Mouse (Mus musculus) erythroid progenitor cell, adult 5-6 weeks (primary cell): ENCODE measurements around the gene Olfr319. TPM values are rescaled to one million over a fixed set of nuclear protein-coding genes. Genes with fewer than 3 reads are reported as not detected.
"Not testable (repeated sequence)": the region's sequence is repeated elsewhere in the genome, so short reads cannot be mapped to it uniquely, and the experiment has no call there.

Source experiments
- ATAC-seq: replicated peaks from 2 replicates; pipeline ENCODE4 v1.8.0; 2016; ENCODE audit warnings: moderate number of reproducible peaks, mild to moderate bottlenecking, moderate TSS enrichment, inconsistent platforms; ENCODE audit not compliant: poor library complexity, low FRiP score, severe bottlenecking
- total RNA-seq, 2 experiments: library from RNA; stranded (forward) in 1 of 2; stranded (reverse) in 1 of 2; fragments of 150-400 nt in 1 of 2; fragments of 186-747, 209-891 nt in 1 of 2; gene quantifications; 2 replicates each; pipeline versions ENCODE4 v1.2.3 to v1.2.4; 2015 to 2017; ENCODE audit warnings: low replicate concordance in 2 of 2

Olfr319 gene
- total RNA-seq (2015; ENCODE audit: low replicate concordance) (not detected in 2 replicates), total RNA-seq (2017; ENCODE audit: low replicate concordance) (not detected in 2 replicates)

DNA sequence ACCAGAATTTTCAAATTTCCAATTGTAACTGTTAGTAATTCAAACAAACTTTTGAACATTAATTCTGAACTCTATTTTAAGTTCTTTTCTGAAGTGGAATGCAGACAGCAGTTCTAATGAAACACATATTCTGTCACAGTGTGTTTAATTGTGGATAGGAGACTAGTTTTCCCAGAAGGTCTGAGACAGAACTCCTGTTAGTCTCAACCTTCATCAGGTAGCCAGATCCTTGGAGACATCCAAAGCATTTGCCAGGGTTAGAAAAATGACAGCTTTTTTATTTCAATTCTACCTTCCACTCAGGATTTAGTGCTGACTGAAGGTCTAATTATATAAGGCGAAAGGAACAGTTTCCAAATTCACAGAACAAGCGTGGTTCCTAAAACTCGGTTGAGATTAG is at the start of gene Olfr319:
Gene Olfr319, plus strand, starts transcription at position 301 of the 400 bp plus-strand sequence.
- no peak for ATAC-seq

DNA sequence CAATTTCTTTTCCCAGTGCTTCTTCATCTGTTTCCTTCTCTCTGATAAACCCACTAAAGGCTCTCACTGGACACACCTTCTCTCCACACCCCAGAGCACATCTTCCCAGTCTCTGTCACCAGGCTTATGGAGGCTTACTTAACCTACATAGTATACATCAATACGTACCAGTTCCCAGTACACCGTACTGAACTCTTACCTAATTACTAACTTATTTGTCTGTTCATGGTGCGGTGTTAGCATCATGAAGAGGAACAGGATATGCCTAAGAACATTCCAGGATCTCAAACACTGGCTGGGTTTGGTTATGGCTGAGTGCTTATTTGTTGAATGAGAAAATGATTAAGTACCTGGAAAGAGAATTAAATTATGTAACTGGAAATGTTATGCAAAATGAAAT is 43.8 kb upstream of the Olfr319 start:
- ATAC-seq: no peak

DNA sequence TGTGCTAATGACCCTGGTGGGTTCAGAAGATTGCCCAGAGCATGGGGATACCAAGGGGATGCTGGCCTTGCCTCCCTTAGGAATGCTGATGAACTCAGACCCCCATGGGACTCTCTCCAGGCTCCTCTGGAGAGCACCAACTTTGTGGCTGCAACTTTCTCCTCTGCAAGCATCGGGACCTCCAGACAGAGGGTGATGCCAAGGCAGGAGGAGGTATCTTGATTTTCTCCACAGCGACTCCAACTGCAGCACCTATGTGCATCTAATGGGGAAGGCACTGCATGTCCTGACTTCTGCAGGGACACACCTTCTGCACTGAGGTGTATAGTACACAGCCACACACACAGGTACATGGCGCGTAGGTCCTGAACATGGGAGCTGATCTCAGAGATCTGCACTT is 40.4 kb upstream of the Olfr319 start, which contains the start of gene Olfr322:
Gene Olfr322, plus strand, starts transcription at position 187 of the 400 bp plus-strand sequence.
- ATAC-seq: no peak

DNA sequence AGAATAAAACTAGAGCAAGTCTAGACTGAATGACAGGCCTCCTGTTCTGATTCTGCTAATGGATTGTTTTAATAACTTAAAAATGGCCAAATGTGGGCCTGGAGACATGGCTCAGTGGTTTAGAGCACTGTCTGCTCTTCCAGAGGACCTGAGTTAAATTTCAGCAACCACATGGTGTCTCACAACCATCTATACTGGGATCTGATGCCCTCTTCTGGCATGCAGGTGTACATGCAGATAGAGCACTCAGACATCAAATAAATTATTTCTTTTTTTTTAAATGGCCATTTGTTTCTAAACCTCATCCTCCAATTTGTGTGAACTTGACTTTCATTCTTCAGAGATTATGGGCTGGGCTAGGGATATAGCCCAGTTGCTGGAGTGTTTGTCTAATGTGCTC is 29.7 kb upstream of the Olfr319 start:
- ATAC-seq: no peak

DNA sequence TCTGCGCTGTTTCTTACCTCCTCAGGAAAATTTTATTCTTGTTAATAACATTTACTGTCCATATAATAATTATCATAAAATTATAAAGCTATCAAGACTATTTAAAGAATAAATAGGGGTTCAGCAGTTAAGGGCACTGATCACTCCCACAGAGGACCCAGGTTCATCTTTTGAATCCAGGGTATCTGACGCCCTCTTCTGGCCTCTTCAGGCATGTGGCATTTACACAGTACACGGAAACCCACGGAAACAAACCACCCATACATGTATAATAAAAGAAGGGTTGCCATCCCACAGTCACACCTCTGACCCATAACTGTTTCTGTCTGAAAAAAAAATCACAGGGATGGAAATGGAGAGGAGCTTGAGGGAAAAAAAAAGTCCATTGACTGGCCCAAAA is 27.1 kb upstream of the Olfr319 start:
- no peak for ATAC-seq

DNA sequence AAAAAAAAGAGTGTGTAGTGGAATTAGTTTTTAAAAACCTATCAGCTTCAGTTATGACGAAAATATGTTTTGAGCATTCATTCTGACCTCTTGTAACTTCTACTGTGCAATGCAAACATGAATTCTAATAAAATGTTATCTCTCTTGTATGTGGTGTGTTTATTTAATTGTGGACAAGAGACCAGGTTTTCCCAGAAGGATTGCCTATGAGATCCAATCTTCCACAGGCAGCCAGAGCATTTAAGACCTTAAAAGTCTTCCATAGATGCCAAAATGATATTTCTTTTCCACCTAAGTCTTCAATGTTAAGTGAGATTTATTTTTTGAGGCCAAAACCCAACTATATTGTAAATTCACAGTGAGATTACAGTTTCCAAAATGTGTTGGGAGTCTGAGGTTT is 18.2 kb upstream of the Olfr319 start, which contains the start of gene Olfr320:
Gene Olfr320, plus strand, starts transcription at position 301 of the 400 bp plus-strand sequence.
- ATAC-seq: no peak

DNA sequence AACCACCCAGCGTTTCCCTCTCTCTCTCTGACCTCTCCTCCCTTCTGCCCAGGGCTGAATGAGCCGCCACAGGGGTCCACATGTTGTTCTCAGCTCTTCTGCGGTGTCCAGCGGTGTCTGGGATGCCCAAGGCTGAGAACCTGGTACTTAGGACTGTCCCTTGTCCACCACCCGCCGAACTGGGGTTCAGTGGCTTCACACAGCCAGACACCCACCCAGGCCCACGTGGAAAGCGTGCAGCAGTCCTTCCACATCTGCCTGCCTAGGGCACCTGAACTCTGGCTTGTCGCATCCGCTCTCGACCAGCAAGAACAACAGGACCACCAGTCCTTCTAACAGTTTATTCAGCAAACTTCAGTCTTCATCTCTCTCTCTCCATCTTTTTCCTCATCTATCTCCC is 10.1 kb downstream of the Olfr319 start:
- no peak for ATAC-seq

DNA sequence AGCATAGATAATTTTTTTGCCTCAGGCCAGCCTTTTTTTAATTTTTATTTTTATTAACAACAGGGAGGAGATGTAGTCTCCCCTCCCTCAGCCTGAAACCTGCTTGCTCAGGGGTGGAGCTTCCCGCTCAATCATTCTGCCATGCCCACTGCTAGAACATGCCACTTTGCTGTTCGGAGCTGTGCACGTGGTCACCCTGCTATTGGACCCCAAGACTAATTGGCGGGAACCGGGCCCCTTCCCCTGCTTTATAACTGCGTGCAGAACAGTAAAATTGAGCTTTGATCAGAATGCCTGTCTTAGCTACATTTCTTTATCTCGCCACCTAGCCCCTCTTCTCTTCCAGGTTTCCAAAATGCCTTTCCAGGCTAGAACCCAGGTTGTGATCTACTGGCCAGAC is 18.8 kb downstream of the Olfr319 start:
- not testable (repeated sequence) for ATAC-seq

DNA sequence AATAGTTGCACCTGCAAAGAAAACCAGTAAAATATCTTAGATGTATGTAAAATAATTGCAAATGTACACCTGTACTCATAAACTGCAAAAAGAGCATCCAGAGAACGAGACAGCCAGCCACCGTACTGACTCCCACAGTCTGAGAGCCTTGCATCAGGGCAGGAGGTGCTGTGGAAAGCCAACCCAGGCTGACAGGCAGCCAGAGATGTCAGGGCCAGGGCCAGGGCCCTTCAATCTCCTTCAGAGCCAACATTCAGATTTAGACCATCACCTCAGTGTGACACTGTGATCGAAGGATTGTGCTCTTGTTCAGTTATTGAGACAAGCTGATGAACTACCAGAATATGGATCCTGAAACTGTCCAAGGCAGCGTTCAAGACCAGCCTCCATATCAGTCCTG is 20.7 kb downstream of the Olfr319 start:
- ATAC-seq: no peak

DNA sequence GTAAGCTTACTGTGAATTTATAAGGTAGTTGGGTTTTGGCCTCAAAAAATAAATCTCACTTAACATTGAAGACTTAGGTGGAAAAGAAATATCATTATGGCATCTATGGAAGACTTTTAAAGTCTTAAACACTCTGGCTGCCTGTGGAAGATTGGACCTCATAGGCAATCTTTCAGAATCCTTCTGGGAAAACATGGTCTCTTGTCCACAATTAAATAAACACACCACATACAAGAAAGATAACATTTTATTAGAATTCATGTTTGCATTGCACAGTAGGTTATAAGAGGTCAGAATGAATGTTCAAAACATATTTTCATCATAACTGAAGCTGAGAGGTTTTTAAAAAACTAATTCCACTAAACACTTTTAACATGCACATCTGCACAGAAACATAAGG is 25.0 kb downstream of the Olfr319 start, which contains the start of gene Olfr318:
Gene Olfr318, minus strand, starts transcription at position 101 of the 400 bp plus-strand sequence.
- no peak for ATAC-seq

DNA sequence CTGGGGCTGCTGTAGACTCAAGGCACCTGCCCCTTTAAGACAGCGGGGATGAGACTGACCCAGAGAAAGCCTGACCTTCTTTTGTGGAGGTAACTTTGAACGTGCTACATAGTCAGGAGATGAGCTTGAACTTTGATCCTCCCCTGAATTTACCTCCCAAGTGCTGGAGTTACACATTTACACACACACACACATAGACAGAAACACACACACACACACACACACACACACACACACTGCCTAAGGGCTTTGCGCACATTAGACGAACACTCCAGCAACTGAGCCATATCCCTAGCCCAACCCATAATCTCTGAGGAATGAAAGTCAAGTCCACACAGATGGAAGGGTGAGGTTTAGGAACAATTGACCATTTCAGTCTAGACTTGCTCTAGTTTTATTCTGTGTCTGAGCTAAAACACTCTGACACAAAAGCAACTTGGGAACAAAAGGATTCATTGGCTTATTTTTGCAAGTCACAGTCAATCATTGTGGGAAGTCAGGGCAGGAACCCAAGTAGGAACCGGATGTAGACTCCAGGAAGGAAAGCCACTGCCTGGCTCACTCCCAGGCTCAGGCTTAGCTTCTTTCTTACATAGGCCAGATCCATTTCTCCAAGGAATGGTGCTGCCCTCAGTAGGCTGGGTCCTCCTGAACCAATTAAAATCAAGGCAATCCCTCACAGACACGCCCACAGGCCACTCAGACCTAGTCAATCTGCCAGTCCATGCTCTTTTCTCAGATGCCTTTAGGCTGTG is 29.1 kb downstream of the Olfr319 start:
- ATAC-seq: not testable (repeated sequence)

DNA sequence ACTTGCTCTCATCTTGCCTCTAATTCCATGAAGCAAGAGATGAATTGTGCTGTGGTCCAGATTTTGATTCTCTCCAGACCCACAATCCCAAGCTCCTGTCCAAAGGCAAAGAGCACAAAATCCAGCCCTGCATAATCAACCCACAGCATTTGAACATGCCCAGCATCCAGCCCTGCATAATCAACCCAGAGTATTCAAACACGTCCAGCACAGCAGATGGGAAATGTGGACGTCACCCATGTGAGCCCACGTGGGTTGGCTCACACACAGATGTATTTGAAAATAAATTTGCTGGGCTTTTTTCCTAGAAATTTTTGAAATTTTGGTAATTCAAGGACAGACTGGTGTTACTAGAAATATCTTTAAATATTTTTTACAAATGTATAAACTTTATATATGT is 34.4 kb downstream of the Olfr319 start:
- ATAC-seq: no peak

DNA sequence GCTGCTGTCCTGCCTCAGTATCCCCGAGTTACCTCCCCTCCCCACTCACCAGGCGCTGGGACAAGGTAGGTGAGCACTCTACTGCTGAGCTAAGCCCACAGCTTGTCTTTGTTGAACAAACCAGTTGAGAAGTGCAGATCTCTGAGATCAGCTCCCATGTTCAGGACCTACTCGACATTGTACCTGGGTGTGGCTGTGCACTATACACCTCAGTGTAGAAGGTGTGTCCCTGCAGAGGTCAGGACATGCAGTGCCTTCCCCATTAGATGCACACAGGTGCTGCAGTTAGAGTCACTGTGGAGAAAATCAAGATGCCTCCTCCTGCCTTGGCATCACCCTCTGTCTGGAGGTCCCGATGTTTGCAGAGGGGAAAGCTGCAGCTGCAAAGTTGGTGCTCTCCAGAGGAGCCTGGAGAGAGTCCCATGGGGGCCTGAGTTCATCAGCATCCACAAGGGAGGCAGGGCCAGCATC is 39.9 kb downstream of the Olfr319 start, which contains the start of gene Olfr317:
Gene Olfr317, minus strand, starts transcription at position 421 of the 471 bp plus-strand sequence.
- no peak for ATAC-seq

DNA sequence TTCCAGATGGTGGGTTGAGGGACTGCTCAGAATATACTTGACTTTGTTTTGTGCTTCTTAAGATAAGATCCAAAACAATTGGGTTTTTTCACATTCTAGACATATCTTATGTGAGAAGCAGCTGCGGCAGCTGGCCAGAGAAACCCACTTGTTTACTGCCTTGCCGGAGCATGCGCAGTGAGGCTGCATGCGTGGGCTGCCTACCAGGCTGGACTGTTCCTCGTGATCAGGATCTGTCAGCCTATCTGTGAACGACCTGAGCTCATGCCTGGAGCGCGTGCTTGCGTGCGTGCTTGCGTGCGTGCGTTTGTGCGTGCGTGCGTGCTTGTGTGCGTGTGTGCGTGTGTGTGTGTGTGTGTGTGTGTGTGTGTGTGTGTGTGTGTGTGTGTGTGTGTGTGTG is 52.1 kb downstream of the Olfr319 start:
- ATAC-seq: not testable (repeated sequence)

DNA sequence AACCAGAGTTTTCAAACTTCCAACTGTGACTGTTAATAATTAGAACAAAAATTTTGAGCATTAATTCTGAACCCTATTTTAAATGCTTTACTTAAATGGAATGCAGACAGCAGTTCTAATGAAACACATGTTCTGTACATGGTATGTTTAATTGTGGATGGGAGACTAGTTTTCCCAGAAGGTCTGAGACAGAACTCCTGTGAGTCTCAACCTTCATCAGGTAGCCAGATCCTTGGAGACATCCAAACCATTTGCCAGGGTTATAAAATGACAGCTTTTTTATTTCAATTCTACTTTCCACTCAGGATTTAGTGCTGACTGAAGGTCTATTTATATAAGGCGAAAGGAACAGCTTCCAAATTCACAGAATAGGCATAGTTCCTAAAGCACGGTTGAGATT is 53.5 kb downstream of the Olfr319 start, which contains the start of gene Olfr316:
Gene Olfr316, plus strand, starts transcription at position 301 of the 400 bp plus-strand sequence.
- ATAC-seq: no peak

Other genes starting within 250 kb of the Olfr319 start
- not detected in 2 replicates for gene Lypd9, start 246.2 kb upstream of the Olfr319 start, total RNA-seq (2015; ENCODE audit: low replicate concordance)
- gene Lypd9, start 246.2 kb upstream of the Olfr319 start, total RNA-seq (2017; ENCODE audit: low replicate concordance): not detected in 2 replicates
- gene Olfr30, start 236.9 kb upstream of the Olfr319 start, total RNA-seq (2015; ENCODE audit: low replicate concordance): not detected in 2 replicates
- not detected in 2 replicates for gene Olfr30, start 236.9 kb upstream of the Olfr319 start, total RNA-seq (2017; ENCODE audit: low replicate concordance)
- not detected in 2 replicates for gene Olfr332, start 206.6 kb upstream of the Olfr319 start, total RNA-seq (2015; ENCODE audit: low replicate concordance)
- gene Olfr332, start 206.6 kb upstream of the Olfr319 start, total RNA-seq (2017; ENCODE audit: low replicate concordance): not detected in 2 replicates
- gene Olfr331, start 196.6 kb upstream of the Olfr319 start, total RNA-seq (2015; ENCODE audit: low replicate concordance): not detected in 2 replicates
- not detected in 2 replicates for gene Olfr331, start 196.6 kb upstream of the Olfr319 start, total RNA-seq (2017; ENCODE audit: low replicate concordance)
- not detected in 2 replicates for gene Olfr330, start 164.3 kb upstream of the Olfr319 start, total RNA-seq (2015; ENCODE audit: low replicate concordance)
- gene Olfr330, start 164.3 kb upstream of the Olfr319 start, total RNA-seq (2017; ENCODE audit: low replicate concordance): not detected in 2 replicates
- gene Olfr329-ps, start 152.7 kb upstream of the Olfr319 start, total RNA-seq (2015; ENCODE audit: low replicate concordance): not detected in 2 replicates
- gene Olfr329-ps, start 152.7 kb upstream of the Olfr319 start, total RNA-seq (2017; ENCODE audit: low replicate concordance): not detected in 2 replicates
- not detected in 2 replicates for gene Olfr328, start 143.5 kb upstream of the Olfr319 start, total RNA-seq (2015; ENCODE audit: low replicate concordance)
- gene Olfr328, start 143.5 kb upstream of the Olfr319 start, total RNA-seq (2017; ENCODE audit: low replicate concordance): not detected in 2 replicates
- not detected in 2 replicates for gene Olfr224, start 128.6 kb upstream of the Olfr319 start, total RNA-seq (2015; ENCODE audit: low replicate concordance)
- gene Olfr224, start 128.6 kb upstream of the Olfr319 start, total RNA-seq (2017; ENCODE audit: low replicate concordance): not detected in 2 replicates
- gene Olfr325, start 121.4 kb upstream of the Olfr319 start, total RNA-seq (2015; ENCODE audit: low replicate concordance): not detected in 2 replicates
- gene Olfr325, start 121.4 kb upstream of the Olfr319 start, total RNA-seq (2017; ENCODE audit: low replicate concordance): not detected in 2 replicates
- not detected in 2 replicates for gene Olfr324, start 104.0 kb upstream of the Olfr319 start, total RNA-seq (2015; ENCODE audit: low replicate concordance)
- not detected in 2 replicates for gene Olfr324, start 104.0 kb upstream of the Olfr319 start, total RNA-seq (2017; ENCODE audit: low replicate concordance)
- not detected in 2 replicates for gene 2210407C18Rik, start 83.1 kb upstream of the Olfr319 start, total RNA-seq (2015; ENCODE audit: low replicate concordance)
- gene 2210407C18Rik, start 83.1 kb upstream of the Olfr319 start, total RNA-seq (2017; ENCODE audit: low replicate concordance): not detected in 2 replicates
- not detected in 2 replicates for gene Olfr323, start 68.7 kb upstream of the Olfr319 start, total RNA-seq (2015; ENCODE audit: low replicate concordance)
- gene Olfr323, start 68.7 kb upstream of the Olfr319 start, total RNA-seq (2017; ENCODE audit: low replicate concordance): not detected in 2 replicates
- gene Trim58, start 58.7 kb upstream of the Olfr319 start, total RNA-seq (2015; ENCODE audit: low replicate concordance): 56.9 and 65.4 TPM in 2 replicates
- gene Trim58, start 58.7 kb upstream of the Olfr319 start, total RNA-seq (2017; ENCODE audit: low replicate concordance): 45.0 and 61.1 TPM in 2 replicates
- gene Olfr322, start 40.4 kb upstream of the Olfr319 start, total RNA-seq (2015; ENCODE audit: low replicate concordance): 0.42 TPM in 1 of 2 replicates, not detected in the other
- 0.77 and 1.9 TPM in 2 replicates for gene Olfr322, start 40.4 kb upstream of the Olfr319 start, total RNA-seq (2017; ENCODE audit: low replicate concordance)
- not detected in 2 replicates for gene Olfr320, start 18.1 kb upstream of the Olfr319 start, total RNA-seq (2015; ENCODE audit: low replicate concordance)
- gene Olfr320, start 18.1 kb upstream of the Olfr319 start, total RNA-seq (2017; ENCODE audit: low replicate concordance): not detected in 2 replicates
- not detected in 2 replicates for gene Olfr318, start 24.9 kb downstream of the Olfr319 start, total RNA-seq (2015; ENCODE audit: low replicate concordance)
- not detected in 2 replicates for gene Olfr318, start 24.9 kb downstream of the Olfr319 start, total RNA-seq (2017; ENCODE audit: low replicate concordance)
- not detected in 2 replicates for gene Olfr317, start 40.0 kb downstream of the Olfr319 start, total RNA-seq (2015; ENCODE audit: low replicate concordance)
- gene Olfr317, start 40.0 kb downstream of the Olfr319 start, total RNA-seq (2017; ENCODE audit: low replicate concordance): not detected in 2 replicates
- not detected in 2 replicates for gene Olfr316, start 53.6 kb downstream of the Olfr319 start, total RNA-seq (2015; ENCODE audit: low replicate concordance)
- not detected in 2 replicates for gene Olfr316, start 53.6 kb downstream of the Olfr319 start, total RNA-seq (2017; ENCODE audit: low replicate concordance)
- not detected in 2 replicates for gene Olfr315, start 74.0 kb downstream of the Olfr319 start, total RNA-seq (2015; ENCODE audit: low replicate concordance)
- gene Olfr315, start 74.0 kb downstream of the Olfr319 start, total RNA-seq (2017; ENCODE audit: low replicate concordance): not detected in 2 replicates
- gene Olfr314, start 83.8 kb downstream of the Olfr319 start, total RNA-seq (2015; ENCODE audit: low replicate concordance): not detected in 2 replicates
- gene Olfr314, start 83.8 kb downstream of the Olfr319 start, total RNA-seq (2017; ENCODE audit: low replicate concordance): not detected in 2 replicates
- gene Fam183b, start 102.8 kb downstream of the Olfr319 start, total RNA-seq (2015; ENCODE audit: low replicate concordance): not detected in 2 replicates
- not detected in 2 replicates for gene Fam183b, start 102.8 kb downstream of the Olfr319 start, total RNA-seq (2017; ENCODE audit: low replicate concordance)
- not detected in 2 replicates for gene Olfr313, start 115.8 kb downstream of the Olfr319 start, total RNA-seq (2015; ENCODE audit: low replicate concordance)
- not detected in 2 replicates for gene Olfr313, start 115.8 kb downstream of the Olfr319 start, total RNA-seq (2017; ENCODE audit: low replicate concordance)
- not detected in 2 replicates for gene Olfr312, start 130.1 kb downstream of the Olfr319 start, total RNA-seq (2015; ENCODE audit: low replicate concordance)
- not detected in 2 replicates for gene Olfr312, start 130.1 kb downstream of the Olfr319 start, total RNA-seq (2017; ENCODE audit: low replicate concordance)
- not detected in 2 replicates for gene Olfr311, start 140.1 kb downstream of the Olfr319 start, total RNA-seq (2015; ENCODE audit: low replicate concordance)
- not detected in 2 replicates for gene Olfr311, start 140.1 kb downstream of the Olfr319 start, total RNA-seq (2017; ENCODE audit: low replicate concordance)
- 11.5 and 13.4 TPM in 2 replicates for gene Gm12258, start 148.0 kb downstream of the Olfr319 start, total RNA-seq (2015; ENCODE audit: low replicate concordance)
- gene Gm12258, start 148.0 kb downstream of the Olfr319 start, total RNA-seq (2017; ENCODE audit: low replicate concordance): 11.0 and 32.9 TPM in 2 replicates
- 4.3 and 11.3 TPM in 2 replicates for gene 2810021J22Rik, start 168.1 kb downstream of the Olfr319 start, total RNA-seq (2015; ENCODE audit: low replicate concordance)
- gene 2810021J22Rik, start 168.1 kb downstream of the Olfr319 start, total RNA-seq (2017; ENCODE audit: low replicate concordance): 2.7 and 3.9 TPM in 2 replicates
- 79.2 and 83.3 TPM in 2 replicates for gene Zfp39, start 205.1 kb downstream of the Olfr319 start, total RNA-seq (2015; ENCODE audit: low replicate concordance)
- 44.4 and 49.4 TPM in 2 replicates for gene Zfp39, start 205.1 kb downstream of the Olfr319 start, total RNA-seq (2017; ENCODE audit: low replicate concordance)
- 407 and 422 TPM in 2 replicates for gene Btnl10, start 218.7 kb downstream of the Olfr319 start, total RNA-seq (2015; ENCODE audit: low replicate concordance)
- gene Btnl10, start 218.7 kb downstream of the Olfr319 start, total RNA-seq (2017; ENCODE audit: low replicate concordance): 484 and 553 TPM in 2 replicates
- 104 and 109 TPM in 2 replicates for gene Rnf187, start 239.8 kb downstream of the Olfr319 start, total RNA-seq (2015; ENCODE audit: low replicate concordance)
- 104 and 117 TPM in 2 replicates for gene Rnf187, start 239.8 kb downstream of the Olfr319 start, total RNA-seq (2017; ENCODE audit: low replicate concordance)
- gene Hist3h2ba, start 249.8 kb downstream of the Olfr319 start, total RNA-seq (2015; ENCODE audit: low replicate concordance): 265 and 290 TPM in 2 replicates
- gene Hist3h2ba, start 249.8 kb downstream of the Olfr319 start, total RNA-seq (2017; ENCODE audit: low replicate concordance): 136 and 409 TPM in 2 replicates